Mouse (Mus musculus) testis, adult 2 months (tissue): ENCODE results near the gene Acss1.
A peak's percentile ranks its signal among the peaks of the same experiment; 100 is the strongest.

Source experiments
- CTCF ChIP-seq: fragments of 200-500 bp; IDR thresholded peaks from 2 replicates; pipeline ENCODE4 v1.5.1; 2012; ENCODE audit warnings: low read depth, mild to moderate bottlenecking, inconsistent platforms, low read length, moderate library complexity; ENCODE audit not compliant: control insufficient read depth, insufficient read depth, insufficient replicate concordance
- POLR2A ChIP-seq: fragments of 200-500 bp; IDR thresholded peaks from 2 replicates; pipeline ENCODE4 v1.6.1; 2012; ENCODE audit warnings: low read depth, mild to moderate bottlenecking, inconsistent platforms, low read length, moderate library complexity; ENCODE audit not compliant: control insufficient read depth

GRCm38 (mm10) chr2:150667820-150668766, at the start of gene Acss1:
- TF ChIP-seq POLR2A (peak; percentile 41; the same call in 1 of the 2 replicates), CTCF (no peak)
